Mouse (Mus musculus) olfactory bulb, adult 2 months (tissue): ENCODE results near the gene Ccdc6.

Source experiments
- CTCF ChIP-seq: fragments of 200-500 bp; IDR thresholded peaks from 2 replicates; pipeline ENCODE4 v1.5.1; 2012; ENCODE audit warnings: low read depth, mild to moderate bottlenecking, low read length, moderate library complexity; ENCODE audit not compliant: insufficient read depth
- POLR2A ChIP-seq: fragments of 200-500 bp; IDR thresholded peaks from 2 replicates; pipeline ENCODE4 v1.6.1; 2012; ENCODE audit warnings: mild to moderate bottlenecking, low read depth, low read length, moderate library complexity; ENCODE audit not compliant: insufficient read depth

GRCm38 (mm10) chr10:70200889-70201500, 104.1 kb downstream of the Ccdc6 start:
- no peak for TF ChIP-seq POLR2A
- TF ChIP-seq CTCF = no peak
